Mouse (Mus musculus) E14TG2a.4 (cell line): ENCODE results near the gene Vmn1r202.
"Not testable (repeated sequence)": the region's sequence is repeated elsewhere in the genome, so short reads cannot be mapped to it uniquely, and the experiment has no call there.

Source experiments
- H3K27me3 ChIP-seq: 2 replicates; pipeline ENCODE4 v1.6.1; 2014; ENCODE audit warnings: low read length, control low read depth; ENCODE audit not compliant: insufficient read depth
- H3K36me3 ChIP-seq: 2 replicates; pipeline ENCODE4 v1.6.1; 2014; ENCODE audit warnings: low read length, control low read depth; ENCODE audit not compliant: insufficient read depth
- H3K4me1 ChIP-seq: replicated peaks from 2 replicates; pipeline ENCODE4 v1.6.1; 2014; ENCODE audit warnings: low read depth, low read length, control low read depth
- H3K4me3 ChIP-seq: replicated peaks from 2 replicates; pipeline ENCODE4 v1.5.1; 2014; ENCODE audit warnings: mild to moderate bottlenecking, low read length
- H3K9me3 ChIP-seq: 2 replicates; pipeline ENCODE4 v1.6.1; 2014; ENCODE audit warnings: low read length, control low read depth
- CTCF ChIP-seq: conservative IDR thresholded peaks from 2 replicates; pipeline ENCODE4 v1.5.1; 2014; ENCODE audit warnings: low read length
- NANOG ChIP-seq: IDR thresholded peaks from 2 replicates; pipeline ENCODE4 v1.6.1; 2014; ENCODE audit warnings: borderline replicate concordance, low read length, mixed read lengths
- POU5F1 ChIP-seq: IDR thresholded peaks from 2 replicates; pipeline ENCODE4 v1.6.1; 2014; ENCODE audit warnings: low read length, borderline replicate concordance

Vmn1r202 gene

DNA sequence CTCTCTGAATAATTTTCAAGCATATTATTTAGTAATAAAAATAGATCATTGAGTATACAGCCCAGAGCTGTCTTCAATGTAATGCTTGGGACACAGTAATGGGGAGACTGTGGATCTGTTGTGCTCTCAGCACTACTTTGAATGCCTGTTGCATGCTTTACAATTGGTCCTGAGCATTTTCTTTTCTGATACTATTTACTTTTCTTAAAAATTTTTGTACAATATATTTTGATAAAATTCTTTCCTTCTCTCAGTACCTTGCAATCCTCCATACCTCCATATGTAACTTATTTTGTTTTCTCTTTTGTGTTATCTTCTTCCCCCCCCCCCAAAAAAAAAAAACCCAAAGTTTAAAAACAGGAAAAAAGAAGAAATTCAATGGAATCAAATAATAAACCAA lies at the start of gene Vmn1r202:
Gene Vmn1r202, minus strand, starts transcription at position 101 of the 400 bp plus-strand sequence.
- Histone ChIP-seq H3K36me3 (no peaks in the 10 kb centered on the region), H3K4me3 (no peak within 1 kb of the TSS), H3K4me1 (no peaks in the 10 kb centered on the region), H3K9me3 (no peaks in the 10 kb centered on the region), H3K27me3 (no peaks in the 10 kb centered on the region)
- TF ChIP-seq CTCF, result no peak
- no peak for TF ChIP-seq NANOG

DNA sequence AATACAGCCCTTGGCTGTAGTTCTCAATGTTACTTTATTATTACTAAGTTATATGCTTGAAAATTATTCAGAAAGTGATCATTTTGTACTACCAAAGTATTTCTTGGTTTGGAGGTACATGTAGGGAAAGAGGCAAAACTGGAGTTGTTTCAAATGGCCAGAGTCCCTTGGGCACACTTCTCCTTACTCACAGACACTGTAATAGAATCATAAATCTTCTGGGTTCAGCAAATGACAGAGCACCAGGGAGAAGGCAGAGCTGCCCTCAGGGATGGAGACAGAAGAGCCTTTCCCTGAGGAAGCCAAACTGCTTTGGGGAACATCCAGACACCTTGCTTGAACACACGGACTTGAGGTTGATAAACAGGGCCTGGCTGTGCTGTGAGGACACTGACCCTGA lies 47.7 kb upstream of the Vmn1r202 start, which contains the start of gene Vmn1r204:
Gene Vmn1r204, plus strand, starts transcription at position 301 of the 400 bp plus-strand sequence.
- H3K9me3 ChIP-seq, H3K4me3 ChIP-seq, H3K36me3 ChIP-seq, H3K27me3 ChIP-seq, H3K4me1 ChIP-seq: not testable (repeated sequence)

- H3K36me3 ChIP-seq, result no peaks in the 10 kb centered on the region
- no peaks in the 10 kb centered on the region for H3K27me3 ChIP-seq
- H3K9me3 ChIP-seq, result no peaks in the 10 kb centered on the region
- TF ChIP-seq CTCF (no peak), NANOG (no peak), POU5F1 (no peak)
- no peak within 1 kb of the TSS for H3K4me3 ChIP-seq
- no peaks in the 10 kb centered on the region for H3K4me1 ChIP-seq
Observed at GRCm38 (mm10) chr13:22517814-22518213, 12.6 kb upstream of the Vmn1r202 start, which contains the start of gene Vmn1r203. Gene Vmn1r203 (plus strand): TSS chr13:22518114.

GRCm38 (mm10) chr13:22502431-22502830 lies 2.8 kb downstream of the Vmn1r202 start:
- H3K27me3 ChIP-seq, result no peaks in the 10 kb centered on the region
- no peaks in the 10 kb centered on the region for H3K4me1 ChIP-seq
- H3K9me3 ChIP-seq, result no peaks in the 10 kb centered on the region
- no peaks in the 10 kb centered on the region for H3K36me3 ChIP-seq
- H3K4me3 ChIP-seq, result no peak overlapping the region
- TF ChIP-seq POU5F1 (no peak), CTCF (no peak), NANOG (no peak)

- H3K36me3 ChIP-seq, result no peaks in the 10 kb centered on the region
- TF ChIP-seq NANOG (no peak), POU5F1 (no peak), CTCF (no peak)
- no peak within 1 kb of the TSS for H3K4me3 ChIP-seq
- no peaks in the 10 kb centered on the region for H3K27me3 ChIP-seq
- H3K4me1 ChIP-seq, result no peaks in the 10 kb centered on the region
- peaks cover 5% of the 10 kb centered on the region for H3K9me3 ChIP-seq
Observed at GRCm38 (mm10) chr13:22471623-22472022, 33.6 kb downstream of the Vmn1r202 start, which contains the start of gene Vmn1r201. Gene Vmn1r201 (plus strand): TSS chr13:22471923.

GRCm38 (mm10) chr13:22455145-22455544 lies 50.0 kb downstream of the Vmn1r202 start:
- Histone ChIP-seq H3K4me1 (no peaks in the 10 kb centered on the region), H3K36me3 (no peaks in the 10 kb centered on the region), H3K9me3 (peaks cover 5% of the 10 kb centered on the region; the same call in 1 of the 2 replicates), H3K27me3 (no peaks in the 10 kb centered on the region), H3K4me3 (no peak overlapping the region)
- TF ChIP-seq POU5F1 (no peak), CTCF (no peak), NANOG (no peak)
